20 mouse cellular contexts compared by ENCODE assay signal in genomic region chr9:60612260-60612659, GRCm38 (mm10).
DNase-seq lines count a peak whose midpoint lies in the region; ATAC-seq and TF ChIP-seq lines count a peak whose summit lies in the region.
"Had no signal": no experiment of that assay in that cellular context is flagged by ENCODE, and none has a peak within 500 bp of the region (broad histone marks: within the 10 kb centered on the region; RNA-seq: fewer than 3 reads in every experiment).

No protein-coding gene starts in this region.

- H3K4me1 ChIP-seq in liver, adult 2 months (ENCODE audit: control insufficient read depth, insufficient read depth, low read length) = 0 out of 2 replicates have a peak, but pooled peaks cover 2% of the 10 kb centered on the region
- H3K4me1 ChIP-seq in liver, postnatal 0 days (ENCODE audit: insufficient read depth) = no peaks in the 10 kb centered on the region
- peaks cover 11% of the 10 kb centered on the region for H3K4me1 ChIP-seq in lung, embryonic 16.5 days (replicated peaks; ENCODE audit: control insufficient read depth, insufficient read depth, low read length)
- peaks cover 5% of the 10 kb centered on the region for H3K4me1 ChIP-seq in lung, adult 2 months (ENCODE audit: control insufficient read depth, insufficient read depth, low read length)
- H3K4me1 ChIP-seq: embryonic facial prominence, embryonic 10.5 days; embryonic facial prominence, embryonic 12.5 days had no signal

- DNase-seq in liver, adult 2 months (ENCODE audit: extremely low read depth, low read depth, low spot score) = peak; percentile 41
- DNase-seq in liver, postnatal 0 days = no peak
- no peak for DNase-seq in lung, adult 2 months
- peak; percentile 35 for DNase-seq in lung, postnatal 25 days (ENCODE audit: low spot score)
- DNase-seq in lung, postnatal 10 days = no peak
- no peak for DNase-seq in adrenal gland, adult 2 months
- DNase-seq: adrenal gland, adult 8-10 months; adrenal gland, postnatal 14 days; adrenal gland, postnatal 36 days; cerebellum, adult 11-12 months; cerebellum, adult 2 months; cerebellum, adult 9-10 months; cerebellum, postnatal 10 days; cerebellum, postnatal 25 days had no signal

- no peaks in the 10 kb centered on the region for H3K9me3 ChIP-seq in liver, postnatal 0 days (ENCODE audit: low read length)
- H3K9me3 ChIP-seq in lung, embryonic 16.5 days (ENCODE audit: control insufficient read depth, low read length) = no peaks in the 10 kb centered on the region
- H3K9me3 ChIP-seq: embryonic facial prominence, embryonic 10.5 days; embryonic facial prominence, embryonic 12.5 days; forebrain, embryonic 13.5 days; forebrain, embryonic 15.5 days had no signal

- no peaks in the 10 kb centered on the region for H3K36me3 ChIP-seq in liver, adult 2 months (ENCODE audit: control insufficient read depth, insufficient read depth, low read length)
- H3K36me3 ChIP-seq in liver, postnatal 0 days (replicated peaks; ENCODE audit: insufficient read depth, low read length) = no peaks in the 10 kb centered on the region
- H3K36me3 ChIP-seq in lung, embryonic 16.5 days (ENCODE audit: control insufficient read depth, insufficient read depth, low read length) = no peaks in the 10 kb centered on the region

- H3K9ac ChIP-seq in liver, adult 2 months (ENCODE audit: low read depth, low read length) = no peak overlapping the region
- H3K9ac ChIP-seq in liver, postnatal 0 days (replicated peaks) = no peak overlapping the region
- no peak overlapping the region for H3K9ac ChIP-seq in lung, embryonic 16.5 days (ENCODE audit: low read length)
- H3K9ac ChIP-seq: embryonic facial prominence, embryonic 12.5 days; forebrain, embryonic 13.5 days; forebrain, embryonic 15.5 days had no signal

- TF ChIP-seq POLR2A in liver, adult 2 months (IDR thresholded peaks at IDR 0.05; ENCODE audit: extremely low read depth, insufficient read depth, low read length) = no peak
- no peak for TF ChIP-seq POLR2A in lung, adult 2 months (IDR thresholded peaks at IDR 0.05; ENCODE audit: borderline replicate concordance, extremely low read depth, low read depth, low read length)

- TF ChIP-seq EP300 in liver, postnatal 0 days (IDR thresholded peaks at IDR 0.05; ENCODE audit: low read depth) = no peak

- no peak for ATAC-seq in liver, postnatal 0 days
- ATAC-seq in lung, embryonic 16.5 days (ENCODE audit: low read depth) = no peak
- 0 out of 2 replicates have a peak, but pooled peaks have one; percentile 27 for ATAC-seq in megakaryocyte, adult 5-6 weeks (ENCODE audit: poor library complexity, severe bottlenecking)
- ATAC-seq: forebrain, embryonic 13.5 days; forebrain, embryonic 15.5 days had no signal

- H3K4me3 ChIP-seq in liver, adult 2 months (ENCODE audit: insufficient read depth, low read depth, low read length) = no peak overlapping the region
- H3K4me3 ChIP-seq in liver, postnatal 0 days (ENCODE audit: low read depth, low read length) = no peak overlapping the region
- H3K4me3 ChIP-seq in lung, embryonic 16.5 days (ENCODE audit: low read length) = no peak overlapping the region
- no peak overlapping the region for H3K4me3 ChIP-seq in lung, adult 2 months (replicated peaks; ENCODE audit: extremely low read depth, low read depth, low read length)
- H3K4me3 ChIP-seq: embryonic facial prominence, embryonic 10.5 days; embryonic facial prominence, embryonic 12.5 days; forebrain, embryonic 13.5 days; forebrain, embryonic 15.5 days had no signal

- WGBS in liver, adult 2 months = 26% methylated on average over 2 of the region's 2 CpGs
- whole genome bisulfite sequencing in liver, postnatal 0 days (ENCODE audit: insufficient replicate concordance) = 34% methylated on average over 2 of the region's 2 CpGs
- WGBS in lung, embryonic 16.5 days = 64% methylated on average over 2 of the region's 2 CpGs
- WGBS in lung, adult 2 months = 40% methylated on average over 2 of the region's 2 CpGs

- TF ChIP-seq CTCF in liver, adult 2 months (IDR thresholded peaks at IDR 0.05; ENCODE audit: low read depth, low read length) = no peak
- TF ChIP-seq CTCF in liver, postnatal 0 days (IDR thresholded peaks at IDR 0.05; ENCODE audit: low read depth) = no peak
- no peak for TF ChIP-seq CTCF in lung, adult 2 months (IDR thresholded peaks at IDR 0.05; ENCODE audit: insufficient read depth, low read length)

- no peaks in the 10 kb centered on the region for H3K79me2 ChIP-seq in liver, adult 2 months (ENCODE audit: control insufficient read depth, insufficient read depth, low read length)

- no peak overlapping the region for H3K4me2 ChIP-seq in liver, postnatal 0 days (ENCODE audit: low read depth, low read length)
- no peak overlapping the region for H3K4me2 ChIP-seq in lung, embryonic 16.5 days (ENCODE audit: low read depth, low read length)
- H3K4me2 ChIP-seq: embryonic facial prominence, embryonic 12.5 days; forebrain, embryonic 13.5 days; forebrain, embryonic 15.5 days had no signal

- H3K27me3 ChIP-seq in liver, adult 2 months (ENCODE audit: control insufficient read depth, insufficient read depth, low read length) = 0 out of 2 replicates have a peak, but pooled peaks cover 2% of the 10 kb centered on the region
- no peaks in the 10 kb centered on the region for H3K27me3 ChIP-seq in liver, postnatal 0 days (ENCODE audit: insufficient read depth, low read length)
- no peaks in the 10 kb centered on the region for H3K27me3 ChIP-seq in lung, embryonic 16.5 days (ENCODE audit: control insufficient read depth, insufficient read depth, low read depth, low read length)
- H3K27me3 ChIP-seq: embryonic facial prominence, embryonic 12.5 days; forebrain, embryonic 13.5 days; forebrain, embryonic 15.5 days had no signal

- no peak overlapping the region for H3K27ac ChIP-seq in liver, adult 2 months (replicated peaks; ENCODE audit: insufficient read depth, low read depth, low read length)
- H3K27ac ChIP-seq in liver, postnatal 0 days (ENCODE audit: low read depth) = no peak overlapping the region
- 0 out of 2 replicates have a peak overlapping the region, but pooled peaks have one; percentile 27 for H3K27ac ChIP-seq in lung, embryonic 16.5 days (ENCODE audit: low read length)
- H3K27ac ChIP-seq: embryonic facial prominence, embryonic 10.5 days; embryonic facial prominence, embryonic 12.5 days; forebrain, embryonic 13.5 days; forebrain, embryonic 15.5 days had no signal

Comparison
In these comparisons a context has a peak if more than half of its experiments do, and no peak if none do; other contexts are left out.
1. DNase-seq: peak in liver, adult 2 months (single experiment) and lung, postnatal 25 days (single experiment); none in liver, postnatal 0 days (single experiment), lung, adult 2 months (single experiment), lung, postnatal 10 days (single experiment) and adrenal gland, adult 2 months (single experiment).